Mouse (Mus musculus) ES-E14 (cell line): ENCODE measurements around the gene Pigf. TPM values are rescaled to one million over a fixed set of nuclear protein-coding genes. Genes with fewer than 3 reads are reported as not detected.

Experiments used
- DNase-seq: peaks from one replicate; pipeline ENCODE4 v3.0.0-alpha.2; 2013; ENCODE audit warnings: low read depth, low spot score
- H3K27ac ChIP-seq: 2 replicates; pipeline ENCODE4 v1.5.1; 2012; ENCODE audit warnings: low read depth, mild to moderate bottlenecking, low read length, moderate library complexity, mixed read lengths; ENCODE audit not compliant: poor library complexity, insufficient read depth, severe bottlenecking
- H3K36me3 ChIP-seq: 2 replicates; pipeline ENCODE4 v1.6.1; 2012; ENCODE audit warnings: mild to moderate bottlenecking, low read length, moderate library complexity, mixed read lengths; ENCODE audit not compliant: control insufficient read depth, poor library complexity, insufficient read depth, severe bottlenecking
- H3K4me1 ChIP-seq, 2 experiments: fragments of 150-350 bp in 1 of 2; sonication (generic) in 1 of 2; 2 replicates each; pipeline ENCODE4 v1.6.1; 2012; ENCODE audit warnings: low read length in 2 of 2, mild to moderate bottlenecking in 1 of 2, mixed read lengths in 1 of 2; ENCODE audit not compliant: control insufficient read depth in 2 of 2, insufficient read depth in 2 of 2, poor library complexity in 1 of 2
- H3K4me3 ChIP-seq, 2 experiments: fragments of 150-350 bp in 1 of 2; sonication (generic) in 1 of 2; 2 replicates each; pipeline ENCODE4 v1.5.1; 2012; ENCODE audit warnings: low read length in 2 of 2, low read depth in 1 of 2, mild to moderate bottlenecking in 1 of 2, mixed read lengths in 1 of 2; ENCODE audit not compliant: insufficient read depth in 1 of 2, poor library complexity in 1 of 2, severe bottlenecking in 1 of 2
- H3K9ac ChIP-seq: 2 replicates; pipeline ENCODE4 v1.6.1; 2012; ENCODE audit warnings: low read depth, mild to moderate bottlenecking, low read length, mixed read lengths; ENCODE audit not compliant: poor library complexity, insufficient read depth, severe bottlenecking
- H3K9me3 ChIP-seq: fragments of 150-350 bp; sonication (generic); 2 replicates; pipeline ENCODE4 v1.6.1; 2012; ENCODE audit warnings: low read depth, mild to moderate bottlenecking, low read length; ENCODE audit not compliant: control insufficient read depth, insufficient read depth
- CHD2 ChIP-seq: IDR thresholded peaks from 2 replicates; pipeline ENCODE4 v1.6.1; 2014; ENCODE audit warnings: mild to moderate bottlenecking, low read depth, low read length, inconsistent platforms
- HCFC1 ChIP-seq: IDR thresholded peaks from 2 replicates; pipeline ENCODE4 v1.6.1; 2012; ENCODE audit warnings: low read length, inconsistent platforms, borderline replicate concordance; ENCODE audit not compliant: insufficient read depth
- MAFK ChIP-seq: IDR thresholded peaks from 2 replicates; pipeline ENCODE4 v1.6.1; 2014; ENCODE audit warnings: mild to moderate bottlenecking, low read depth, low read length, inconsistent platforms; ENCODE audit not compliant: insufficient read depth
- ZC3H11A ChIP-seq: IDR thresholded peaks from 2 replicates; pipeline ENCODE4 v1.6.1; 2012; ENCODE audit warnings: low read depth, mild to moderate bottlenecking, inconsistent platforms, low read length, borderline replicate concordance
- ZNF384 ChIP-seq: IDR thresholded peaks from 2 replicates; pipeline ENCODE4 v1.6.1; 2012; ENCODE audit warnings: low read depth, low read length, inconsistent platforms
- in situ Hi-C, 2 experiments: fragments of 600-800 bp; cut with MboI; formaldehyde crosslinking; loops; one replicate each; pipeline ENCODE4 v1.15.1; 2025; ENCODE audit warnings: low sequenced_read_pairs in 2 of 2, inconsistent platforms in 1 of 2; ENCODE audit not compliant: unreplicated experiment in 2 of 2
- total RNA-seq: library from RNA; depleted of rRNA; stranded (reverse); fragments of 300-350 nt; gene quantifications from 2 replicates; pipeline ENCODE4 v1.2.3, GENCODE M21; 2012

Gene Pigf
- total RNA-seq, 1 experiment, result 74.4 TPM

DNA sequence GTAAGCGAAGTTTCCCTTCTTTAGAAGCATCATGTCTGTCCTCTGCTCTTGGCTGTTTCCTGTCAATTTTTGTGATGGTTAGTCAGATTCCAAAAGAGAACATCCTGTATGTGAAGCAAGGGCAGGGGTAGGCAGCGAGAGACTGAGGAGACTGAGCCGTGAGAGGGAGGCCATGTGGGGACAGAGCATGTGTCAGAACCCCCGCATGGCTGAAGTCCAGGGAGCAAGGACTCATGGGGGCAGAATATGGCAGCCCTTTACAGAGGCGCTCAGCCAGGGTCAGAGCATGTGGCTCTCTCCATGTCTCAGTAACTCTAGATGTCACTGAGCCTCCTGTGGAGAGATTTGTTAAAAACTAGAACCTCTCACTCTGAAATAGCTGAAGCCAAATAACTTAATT, 28.7 kb upstream of the Pigf start:
- TF ChIP-seq ZC3H11A, result no peak
- no peak for TF ChIP-seq MAFK
- TF ChIP-seq ZNF384, result no peak
- Histone ChIP-seq H3K36me3 (no peaks in the 10 kb centered on the region), H3K9ac (no peak overlapping the region), H3K27ac (no peak overlapping the region), H3K4me3 (no peak overlapping the region), H3K4me1 (no peaks in the 10 kb centered on the region), H3K9me3 (no peaks in the 10 kb centered on the region)
- in situ Hi-C loops, result loop anchor here in 1 of 2 experiments (10.0 kb wide), 1 partner anchor 191 kb away; no protein-coding TSS in a partner anchor
- DNase-seq, result no peak

DNA sequence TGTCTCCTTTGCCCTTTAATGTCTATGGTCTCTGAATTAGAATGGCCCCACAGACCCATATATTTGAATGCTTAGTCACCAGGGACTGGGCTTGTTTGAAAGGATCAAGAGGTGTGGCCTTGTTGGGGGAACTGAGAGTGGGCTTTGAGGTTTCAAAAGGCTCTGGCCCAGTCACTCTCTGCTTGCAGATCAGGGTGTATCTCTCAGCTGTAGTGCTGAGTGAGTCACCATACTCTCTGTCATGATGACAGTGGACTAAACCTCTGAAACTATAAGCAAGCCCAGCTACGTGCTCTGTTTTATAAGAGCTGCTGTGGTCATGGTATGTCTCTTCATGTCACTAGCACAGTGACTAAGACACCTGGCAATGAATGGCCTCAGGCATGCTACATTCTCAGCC, 27.2 kb upstream of the Pigf start:
- DNase-seq, result no peak
- in situ Hi-C loops, result loop anchor here in 1 of 2 experiments (10.0 kb wide), 1 partner anchor 192 kb away; no protein-coding TSS in a partner anchor
- H3K4me3 ChIP-seq, result no peak overlapping the region
- H3K9me3 ChIP-seq, result no peaks in the 10 kb centered on the region
- H3K36me3 ChIP-seq, result no peaks in the 10 kb centered on the region
- no peak overlapping the region for H3K9ac ChIP-seq
- H3K4me1 ChIP-seq, result no peaks in the 10 kb centered on the region
- TF ChIP-seq HCFC1 (no peak), ZC3H11A (no peak), MAFK (no peak), CHD2 (no peak), ZNF384 (no peak)
- no peak overlapping the region for H3K27ac ChIP-seq

DNA sequence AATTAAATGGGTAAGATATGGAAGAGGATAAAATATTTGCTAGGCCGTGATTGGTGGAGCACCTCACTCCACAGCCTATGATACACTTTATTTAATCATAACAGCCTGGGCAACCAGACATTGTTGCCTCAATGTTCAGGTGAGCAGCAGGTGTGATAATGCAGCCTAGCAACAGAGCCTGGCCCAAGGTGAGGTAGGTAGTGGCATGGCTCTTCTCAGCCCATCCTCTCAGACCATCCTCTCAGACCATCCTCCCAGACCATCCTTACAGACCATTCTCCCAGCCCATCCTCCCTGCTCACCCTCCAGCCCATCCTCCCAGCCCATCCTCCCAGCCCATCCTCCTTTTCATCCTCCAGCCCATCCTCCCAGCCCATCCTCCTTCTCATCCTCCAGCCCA, 26.4 kb upstream of the Pigf start:
- Histone ChIP-seq H3K27ac (no peak overlapping the region), H3K4me1 (no peaks in the 10 kb centered on the region), H3K4me3 (no peak overlapping the region), H3K9ac (no peak overlapping the region), H3K9me3 (no peaks in the 10 kb centered on the region), H3K36me3 (no peaks in the 10 kb centered on the region)
- DNase-seq, result no peak
- in situ Hi-C loops, result loop anchor here in 1 of 2 experiments (10.0 kb wide), 1 partner anchor 193 kb away; no protein-coding TSS in a partner anchor
- TF ChIP-seq HCFC1, result no peak

DNA sequence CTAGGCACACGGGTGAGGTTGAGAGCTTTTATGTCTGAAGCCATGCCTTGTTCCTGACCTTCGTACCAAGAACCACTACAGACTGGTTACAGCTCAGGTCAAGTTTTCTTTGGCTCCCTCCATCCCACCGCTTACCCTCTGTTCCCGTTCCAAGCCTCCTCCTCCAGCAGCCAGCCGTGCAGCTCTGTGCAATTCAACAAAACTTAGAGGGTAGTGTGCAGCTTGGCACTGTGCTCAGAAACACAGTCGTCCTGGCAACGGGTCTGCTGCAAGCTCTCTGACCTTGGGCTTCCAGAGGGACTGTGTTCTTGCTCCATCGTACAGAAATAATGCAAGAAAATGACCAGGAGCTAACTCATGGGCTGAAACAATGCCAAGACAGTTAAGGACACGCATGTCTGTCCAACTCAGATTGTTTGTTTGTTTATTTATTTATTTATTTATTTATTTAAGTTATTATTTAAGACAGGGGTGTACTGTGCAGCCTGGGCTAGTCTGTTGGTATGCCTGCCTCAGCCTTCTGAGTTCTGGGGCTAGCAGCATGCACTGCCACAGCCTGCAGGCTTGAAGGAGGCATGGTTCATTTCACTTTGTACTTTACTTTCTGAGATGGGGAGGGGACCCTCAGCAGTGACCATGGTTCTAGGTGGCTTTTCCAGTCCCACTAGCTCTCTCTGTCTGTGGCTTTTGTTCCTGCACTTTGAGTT, 25.4 kb upstream of the Pigf start:
- Histone ChIP-seq H3K36me3 (no peaks in the 10 kb centered on the region), H3K27ac (no peak overlapping the region), H3K9me3 (no peaks in the 10 kb centered on the region), H3K4me3 (no peak overlapping the region), H3K4me1 (no peaks in the 10 kb centered on the region), H3K9ac (no peak overlapping the region)
- TF ChIP-seq ZNF384 (no peak), HCFC1 (no peak), ZC3H11A (no peak), MAFK (no peak), CHD2 (no peak)
- no peak for DNase-seq
- in situ Hi-C loops, result loop anchor here in 1 of 2 experiments (10.0 kb wide), 1 partner anchor 194 kb away; no protein-coding TSS in a partner anchor

DNA sequence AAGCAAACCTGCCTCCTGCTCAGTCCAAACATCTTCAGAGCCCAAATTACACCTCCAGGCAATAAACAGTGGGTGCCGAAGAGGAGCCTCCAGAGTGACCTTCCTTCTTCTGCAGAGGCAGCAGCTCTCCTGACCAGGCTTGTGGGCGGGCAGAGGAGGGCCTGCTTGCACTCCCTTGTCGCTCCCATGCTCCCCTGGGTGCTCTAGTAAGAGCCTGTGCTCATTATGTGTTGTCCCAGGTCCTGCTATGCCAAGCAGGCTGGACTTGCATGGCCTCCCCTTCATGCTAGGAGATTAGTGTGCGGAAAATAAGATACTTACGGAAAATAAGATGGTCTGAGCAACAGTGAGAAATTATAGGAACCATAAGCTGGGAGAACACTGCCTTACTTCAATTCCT, 24.5 kb upstream of the Pigf start:
- DNase-seq, result no peak
- no peaks in the 10 kb centered on the region for H3K9me3 ChIP-seq
- no peak overlapping the region for H3K27ac ChIP-seq
- H3K9ac ChIP-seq, result no peak overlapping the region
- in situ Hi-C loops, result loop anchor here (10.0 to 25.0 kb wide), 3 partner anchors 135 to 195 kb away; partner anchors contain the start of gene Tmem247 (in 1 of the 2)
- no peaks in the 10 kb centered on the region for H3K36me3 ChIP-seq
- no peak overlapping the region for H3K4me3 ChIP-seq
- no peaks in the 10 kb centered on the region for H3K4me1 ChIP-seq
- no peak for TF ChIP-seq ZNF384
- no peak for TF ChIP-seq MAFK
- no peak for TF ChIP-seq CHD2
- no peak for TF ChIP-seq HCFC1
- no peak for TF ChIP-seq ZC3H11A
